Mouse (Mus musculus) mesoderm, embryonic 11.5 days (tissue): ENCODE results near the gene Olfr20.
"Not testable (repeated sequence)": the region's sequence is repeated elsewhere in the genome, so short reads cannot be mapped to it uniquely, and the experiment has no call there.

Experiments used
- DNase-seq: peaks from one replicate; pipeline ENCODE4 v3.0.0-alpha.2; 2012; ENCODE audit warnings: low read depth, low spot score

Gene Olfr20

DNA sequence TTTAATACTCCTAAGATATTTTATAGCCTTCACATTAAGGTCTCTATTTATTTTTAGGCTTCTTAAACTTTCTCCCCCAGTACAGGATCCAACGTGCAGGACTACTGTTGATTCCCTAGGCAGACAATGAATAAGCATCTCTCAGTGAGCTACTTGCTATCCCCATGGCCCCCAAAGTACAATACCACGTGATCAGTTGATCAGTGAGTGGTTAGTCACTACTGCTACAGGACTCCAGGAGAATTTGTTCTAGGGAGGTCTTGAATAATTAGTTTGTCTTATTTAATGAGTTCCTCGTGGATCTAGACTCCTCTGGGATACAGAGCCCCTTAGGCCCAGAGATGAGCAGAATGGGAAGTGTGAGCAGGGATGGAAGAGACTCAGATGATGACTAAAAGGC lies at the start of gene Olfr20:
Olfr20 (plus strand) TSS at position 301 of the 400 bp plus-strand sequence.
- no peak for DNase-seq

DNA sequence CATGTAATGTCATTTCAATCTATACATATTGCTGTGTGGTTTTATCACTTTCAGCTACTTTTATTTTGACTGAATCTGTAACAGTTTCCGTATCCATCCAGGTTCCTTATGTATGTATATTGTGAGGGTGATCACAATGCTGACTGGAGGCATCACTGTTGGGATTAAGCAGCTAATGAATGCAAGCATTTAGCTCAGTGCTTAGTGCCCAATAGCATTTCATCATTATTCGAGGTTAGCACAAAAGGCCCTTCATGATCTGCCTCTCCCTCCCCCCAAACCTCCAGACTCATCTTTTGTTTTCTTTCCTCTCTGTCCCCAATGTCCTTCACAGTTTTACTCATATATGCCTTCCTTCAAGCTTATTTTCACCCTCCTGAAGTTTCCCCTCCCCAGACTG lies 47.5 kb upstream of the Olfr20 start:
- no peak for DNase-seq

GRCm38 (mm10) chr11:73315961-73316360 lies 34.6 kb upstream of the Olfr20 start:
- no peak for DNase-seq

GRCm38 (mm10) chr11:73318581-73318980 lies 32.0 kb upstream of the Olfr20 start:
- not testable (repeated sequence) for DNase-seq

DNA sequence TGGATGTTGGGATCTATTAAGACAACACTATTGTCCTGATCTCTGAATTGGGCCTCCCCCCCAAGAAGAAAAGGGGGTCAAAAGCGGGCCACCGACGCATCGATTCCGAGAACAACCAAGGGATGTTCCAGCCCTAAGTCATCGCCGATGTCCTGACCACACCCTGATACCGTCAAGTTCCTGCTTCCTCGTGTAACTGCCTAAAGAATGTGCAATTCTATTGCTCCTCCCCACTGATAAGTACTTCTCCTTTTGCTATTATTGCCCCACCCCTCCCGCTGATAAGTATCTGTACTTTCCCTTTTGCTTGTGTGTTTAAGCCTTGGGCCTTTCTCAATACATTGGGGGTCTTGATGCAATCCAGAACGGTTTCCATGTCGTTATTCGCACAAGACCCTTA lies 29.5 kb upstream of the Olfr20 start:
- DNase-seq: not testable (repeated sequence)

DNA sequence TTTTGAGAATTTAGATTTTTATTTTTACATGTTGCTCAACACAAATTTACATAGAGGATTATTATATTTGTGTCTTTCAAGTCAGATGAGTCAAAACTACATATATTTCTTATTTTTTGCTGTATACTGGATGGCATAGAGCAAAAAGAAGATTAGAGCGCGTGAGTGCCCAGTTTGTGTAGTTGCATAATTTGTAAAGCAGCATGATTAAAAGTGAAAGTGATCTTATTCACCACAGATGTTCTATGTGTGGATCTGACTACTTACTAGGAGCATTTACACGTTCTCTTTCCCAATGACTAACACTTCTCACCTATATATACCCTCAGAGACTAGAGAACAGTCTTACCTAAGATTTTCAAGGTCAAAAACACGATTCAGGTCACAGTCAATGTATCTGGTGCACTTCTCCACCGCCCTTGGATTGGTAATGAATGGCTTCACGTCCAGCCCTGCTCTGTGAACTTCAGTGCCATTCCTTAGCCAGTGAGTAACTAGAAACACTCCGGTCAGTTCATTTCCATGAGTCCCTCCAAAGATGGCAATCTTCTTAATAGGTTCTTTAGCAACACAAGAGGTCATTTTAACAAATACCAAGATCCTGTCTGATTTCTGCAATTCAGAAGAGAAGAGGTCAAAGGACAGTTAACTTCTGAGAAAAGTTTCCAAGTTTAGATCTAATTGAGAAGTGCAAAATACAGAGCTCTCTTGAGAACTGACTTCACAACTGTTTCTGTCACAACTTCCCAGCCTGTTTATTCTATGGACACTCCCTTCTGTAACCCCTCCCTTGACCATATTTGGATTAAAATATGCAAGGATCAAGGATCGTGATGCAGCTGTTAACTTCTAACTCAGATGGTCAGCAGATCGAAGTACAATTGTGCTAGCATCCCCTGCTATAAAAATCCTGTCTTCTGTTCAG lies 26.4 kb upstream of the Olfr20 start:
- DNase-seq: no peak

- no peak for DNase-seq
Observed at GRCm38 (mm10) chr11:73326485-73326886, 24.1 kb upstream of the Olfr20 start.

DNA sequence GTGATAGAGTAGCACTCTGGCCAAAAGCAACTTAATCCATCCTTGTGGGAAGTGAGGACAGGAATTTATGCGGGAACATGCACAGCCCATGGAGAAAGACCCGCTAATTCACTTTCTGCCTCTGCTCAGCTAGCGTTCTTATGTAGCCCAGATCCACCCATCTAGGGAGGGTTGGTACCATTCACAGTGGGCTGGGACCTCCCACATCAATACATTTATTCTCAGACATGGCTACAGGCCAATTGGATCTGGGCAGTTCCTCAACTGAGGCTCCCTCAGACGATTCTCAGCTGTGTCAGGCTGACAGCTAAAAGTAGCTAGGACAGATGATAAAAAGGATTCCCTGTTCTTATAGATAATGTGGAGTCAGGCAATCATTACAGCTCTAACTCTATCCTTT lies 23.2 kb upstream of the Olfr20 start:
- no peak for DNase-seq

DNA sequence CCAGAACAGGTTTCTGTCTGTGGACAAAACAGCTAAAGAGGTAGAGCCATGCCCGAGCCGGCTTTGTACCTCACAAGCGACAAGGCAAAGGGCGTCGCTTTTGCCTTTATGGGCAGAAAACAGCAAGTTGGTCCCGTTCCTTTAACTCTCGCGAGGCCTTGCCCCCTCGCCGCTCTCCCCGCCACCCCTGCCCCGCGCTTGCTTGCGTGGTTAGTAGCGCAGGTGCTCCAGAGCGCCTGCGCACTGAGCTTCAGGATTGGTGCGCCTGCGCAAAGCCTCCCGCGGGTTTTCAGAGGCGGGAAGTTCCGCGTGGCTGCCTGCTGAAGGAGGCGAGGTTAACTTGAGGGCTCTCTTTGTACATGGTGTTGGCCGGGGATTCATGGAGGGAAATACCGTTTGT lies 21.1 kb upstream of the Olfr20 start, which contains the start of the genes Aspa, Gm49340 and Spata22:
Aspa (minus strand) TSS at position 155 of the 400 bp plus-strand sequence.
Gm49340 (plus strand) TSS at position 300 of the 400 bp plus-strand sequence.
Spata22 (plus strand) TSS at position 300 of the 400 bp plus-strand sequence.
- no peak for DNase-seq

GRCm38 (mm10) chr11:73333357-73333756 lies 17.2 kb upstream of the Olfr20 start:
- no peak for DNase-seq

DNA sequence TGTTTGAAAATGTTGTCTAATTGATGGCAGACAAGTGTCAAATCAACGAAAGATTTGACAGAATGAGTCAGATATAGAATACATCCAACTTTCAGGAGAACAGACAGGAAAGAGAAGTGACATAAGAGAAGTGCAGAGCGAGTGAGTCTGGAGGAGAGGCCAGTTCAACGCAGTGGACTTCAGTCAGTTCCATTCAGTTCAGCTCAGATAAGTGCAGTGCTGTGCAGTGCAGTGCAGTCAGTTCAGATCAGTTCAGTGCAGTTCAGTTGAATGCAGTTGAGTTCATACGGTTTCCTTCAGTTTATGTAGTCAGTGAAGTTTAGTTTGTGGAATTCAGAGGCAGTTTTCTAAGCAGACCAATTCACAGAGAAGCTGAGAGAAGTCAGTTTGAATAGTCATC lies 13.7 kb upstream of the Olfr20 start:
- no peak for DNase-seq

- DNase-seq: no peak
Observed at GRCm38 (mm10) chr11:73370946-73371345, 20.4 kb downstream of the Olfr20 start, which contains the start of gene Olfr376. Olfr376 (plus strand) TSS chr11:73371246.

DNA sequence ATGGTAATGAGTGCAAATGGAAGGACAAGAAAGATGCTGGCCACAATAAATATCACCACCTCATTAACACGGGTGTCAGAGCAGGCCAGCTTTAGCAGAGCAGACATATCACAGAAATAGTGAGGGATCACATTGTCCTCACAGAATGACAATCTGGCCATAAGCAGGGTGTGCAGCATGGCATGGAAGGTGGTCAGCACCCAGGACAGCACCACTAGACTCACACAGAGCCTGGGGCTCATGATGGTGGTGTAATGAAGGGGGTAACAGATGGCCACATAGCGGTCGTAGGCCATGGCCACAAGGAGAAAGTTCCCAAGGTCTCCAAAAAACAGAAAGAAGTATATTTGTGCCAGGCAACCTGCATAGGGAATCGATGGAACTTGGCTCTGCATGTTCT lies 44.8 kb downstream of the Olfr20 start:
- DNase-seq: peak; percentile 0

DNA sequence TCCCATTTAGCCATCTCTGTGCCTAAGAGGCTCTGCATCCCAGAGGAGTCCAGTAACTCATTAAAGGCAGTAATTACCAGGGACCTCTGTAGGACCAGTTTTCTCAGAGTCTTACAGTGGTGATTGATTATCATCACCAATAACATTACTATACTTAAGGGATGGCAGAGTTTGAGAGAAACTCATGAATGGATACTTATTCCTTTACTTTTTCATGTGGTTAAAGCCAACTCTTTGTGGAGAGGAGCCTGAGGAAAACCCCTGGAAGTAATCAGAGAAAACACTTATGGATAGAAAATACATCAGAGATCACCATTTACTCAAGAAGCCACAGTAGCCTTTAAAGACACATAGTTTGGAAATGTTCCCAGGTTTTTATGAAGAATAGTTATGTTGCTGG lies 48.9 kb downstream of the Olfr20 start, which contains the start of gene Olfr1:
Olfr1 (minus strand) TSS at position 101 of the 400 bp plus-strand sequence.
- DNase-seq: no peak
